Mouse (Mus musculus): Measurements from ENCODE around the gene Zcwpw1. TPM values are rescaled to one million over a fixed set of nuclear protein-coding genes. Genes with fewer than 3 reads are reported as not detected.

The Zcwpw1 gene
- total and polyA plus RNA-seq, 3 experiments = 11.1 to 16.0 TPM; not detected in 1

DNA sequence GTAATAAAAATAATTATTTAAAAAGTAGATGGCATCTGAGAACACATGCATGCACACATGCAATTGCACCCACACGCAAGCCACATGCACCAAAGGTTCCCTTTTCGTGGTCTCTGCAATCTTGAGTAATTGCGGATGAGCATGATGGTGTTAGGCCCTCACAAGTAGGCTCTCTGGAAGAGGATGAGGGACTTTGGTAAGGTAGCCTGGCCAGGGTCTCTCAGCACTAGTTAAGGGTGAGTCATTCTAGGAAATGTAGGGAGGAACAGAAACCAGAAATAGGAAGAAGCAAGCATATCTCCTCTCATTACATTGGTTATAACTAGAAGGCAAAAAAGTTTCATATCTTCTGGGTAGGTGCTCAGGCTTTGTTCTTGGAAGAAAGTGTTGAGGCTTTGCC lies 37.4 kb downstream of the Zcwpw1 start:
- TF ChIP-seq E2F4 (IDR thresholded peaks at IDR 0.05; ENCODE audit: borderline replicate concordance, low read depth, low read length) = no peak
- TF ChIP-seq MAX (IDR thresholded peaks at IDR 0.05; ENCODE audit: low read length) = no peak
- no peak for TF ChIP-seq USF1 (IDR thresholded peaks at IDR 0.05; ENCODE audit: low read depth, low read length)
- TF ChIP-seq ELF1 (IDR thresholded peaks at IDR 0.05; ENCODE audit: low read depth, low read length) = no peak
- TF ChIP-seq CHD2 (IDR thresholded peaks at IDR 0.05; ENCODE audit: low read length) = no peak
- TF ChIP-seq GABPA (IDR thresholded peaks at IDR 0.05; ENCODE audit: low read depth, low read length) = no peak
- no peak for TF ChIP-seq CHD1 (IDR thresholded peaks at IDR 0.05; ENCODE audit: low read depth, low read length)
- no peak for TF ChIP-seq JUND (IDR thresholded peaks at IDR 0.05; ENCODE audit: low read depth, low read length)
- TF ChIP-seq MYC (IDR thresholded peaks at IDR 0.05; ENCODE audit: low read depth, low read length) = no peak
- no peak for TF ChIP-seq POLR2AphosphoS2 (IDR thresholded peaks at IDR 0.05; ENCODE audit: low read length)
- TF ChIP-seq TAL1 (IDR thresholded peaks at IDR 0.05; ENCODE audit: low read length) = no peak
- TF ChIP-seq KAT2A (conservative IDR thresholded peaks at IDR 0.05; ENCODE audit: low read depth, low read length) = no peak
- TF ChIP-seq CTCF (IDR thresholded peaks at IDR 0.05 in 2 of 3, conservative IDR thresholded peaks at IDR 0.05 in 1 of 3; ENCODE audit: control insufficient read depth in 1 of 3, insufficient read depth in 1 of 3, low read depth in 2 of 3, low read length in 3 of 3, poor library complexity in 1 of 3, severe bottlenecking in 1 of 3) = no peak
- no peak for TF ChIP-seq USF2 (IDR thresholded peaks at IDR 0.05; ENCODE audit: borderline replicate concordance in 1 of 2, insufficient read depth in 1 of 2, low read depth in 1 of 2, low read length in 2 of 2)
- TF ChIP-seq TCF12 (IDR thresholded peaks at IDR 0.05; ENCODE audit: low read depth, low read length) = no peak
- TF ChIP-seq ZNF384 (IDR thresholded peaks at IDR 0.05; ENCODE audit: low read depth, low read length) = no peak
- TF ChIP-seq RAD21 (IDR thresholded peaks at IDR 0.05; ENCODE audit: low read depth, low read length) = no peak
- no peak for TF ChIP-seq ZC3H11A (IDR thresholded peaks at IDR 0.05; ENCODE audit: low read depth, low read length)
- no peak for TF ChIP-seq MAFK (IDR thresholded peaks at IDR 0.05; ENCODE audit: borderline replicate concordance, low read depth, low read length)
- no peak for DNase-seq (ENCODE audit: low read depth, low spot score)
- H3K4me1 ChIP-seq (ENCODE audit: control insufficient read depth in 1 of 2, insufficient read depth in 2 of 2, low read length in 2 of 2) = no peaks in the 10 kb centered on the region
- H3K4me3 ChIP-seq (ENCODE audit: control insufficient read depth in 1 of 2, insufficient read depth in 1 of 2, low read depth in 2 of 2, low read length in 2 of 2) = no peak overlapping the region
- H3K9me3 ChIP-seq (replicated peaks; ENCODE audit: insufficient read depth, low read length) = no peaks in the 10 kb centered on the region
- no peak overlapping the region for H3K27ac ChIP-seq (ENCODE audit: control insufficient read depth, low read depth, low read length)
- H3K79me2 ChIP-seq (ENCODE audit: control insufficient read depth, insufficient read depth, low read length, poor library complexity) = no peaks in the 10 kb centered on the region
- no peak overlapping the region for H3K9ac ChIP-seq (ENCODE audit: control insufficient read depth, low read depth, low read length, poor library complexity, severe bottlenecking)
- H3K27me3 ChIP-seq (ENCODE audit: control insufficient read depth in 1 of 2, insufficient read depth in 2 of 2, low read length in 2 of 2) = no peaks in the 10 kb centered on the region
- no peaks in the 10 kb centered on the region; a peak in 2 of 4 replicates for H3K36me3 ChIP-seq (ENCODE audit: control insufficient read depth in 1 of 2, insufficient read depth in 2 of 2, low read length in 2 of 2)

DNA sequence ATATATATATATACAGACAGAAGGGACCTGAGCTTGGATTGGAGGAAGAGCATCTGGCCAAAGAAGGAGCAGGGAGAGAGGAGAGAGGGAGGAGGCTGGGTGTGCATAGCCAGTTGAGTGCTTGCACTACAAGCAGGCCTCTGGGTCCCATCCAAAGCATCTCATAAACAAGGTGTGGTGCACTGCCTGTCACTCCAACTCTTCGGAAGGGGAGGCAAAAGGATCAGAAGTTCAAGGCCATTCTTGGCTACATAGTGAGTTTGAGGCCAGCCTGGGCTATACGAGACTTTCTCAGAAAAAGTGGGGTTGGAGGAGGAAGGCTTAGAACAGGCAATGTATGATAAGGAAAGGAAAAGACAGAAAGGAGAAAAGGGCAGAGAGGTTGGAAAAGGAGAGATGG lies 38.4 kb downstream of the Zcwpw1 start:
- Histone ChIP-seq H3K9me3 (replicated peaks; ENCODE audit: insufficient read depth, low read length) (no peaks in the 10 kb centered on the region), H3K9ac (ENCODE audit: control insufficient read depth, low read depth, low read length, poor library complexity, severe bottlenecking) (no peak overlapping the region), H3K4me3 (ENCODE audit: control insufficient read depth in 1 of 2, insufficient read depth in 1 of 2, low read depth in 2 of 2, low read length in 2 of 2) (no peak overlapping the region), H3K79me2 (ENCODE audit: control insufficient read depth, insufficient read depth, low read length, poor library complexity) (no peaks in the 10 kb centered on the region), H3K27me3 (ENCODE audit: control insufficient read depth in 1 of 2, insufficient read depth in 2 of 2, low read length in 2 of 2) (no peaks in the 10 kb centered on the region), H3K4me1 (ENCODE audit: control insufficient read depth in 1 of 2, insufficient read depth in 2 of 2, low read length in 2 of 2) (no peaks in the 10 kb centered on the region), H3K27ac (ENCODE audit: control insufficient read depth, low read depth, low read length) (no peak overlapping the region), H3K36me3 (ENCODE audit: control insufficient read depth in 1 of 2, insufficient read depth in 2 of 2, low read length in 2 of 2) (no peaks in the 10 kb centered on the region; a peak in 2 of 4 replicates)
- TF ChIP-seq ZMIZ1 (IDR thresholded peaks at IDR 0.05; ENCODE audit: low read depth, low read length) (no peak), MXI1 (IDR thresholded peaks at IDR 0.05; ENCODE audit: low read depth, low read length) (no peak), SMC3 (IDR thresholded peaks at IDR 0.05; ENCODE audit: low read depth, low read length) (no peak), MAFK (IDR thresholded peaks at IDR 0.05; ENCODE audit: borderline replicate concordance, low read depth, low read length) (no peak), CHD1 (IDR thresholded peaks at IDR 0.05; ENCODE audit: low read depth, low read length) (no peak), MEF2A (IDR thresholded peaks at IDR 0.05; ENCODE audit: extremely low read depth, insufficient replicate concordance, low read depth, low read length, poor library complexity, severe bottlenecking) (no peak), KAT2A (conservative IDR thresholded peaks at IDR 0.05; ENCODE audit: low read depth, low read length) (no peak), CHD2 (IDR thresholded peaks at IDR 0.05; ENCODE audit: low read length) (no peak), POLR2AphosphoS5 (IDR thresholded peaks at IDR 0.05; ENCODE audit: borderline replicate concordance, low read depth, low read length) (no peak), E2F4 (IDR thresholded peaks at IDR 0.05; ENCODE audit: borderline replicate concordance, low read depth, low read length) (no peak), TCF12 (IDR thresholded peaks at IDR 0.05; ENCODE audit: low read depth, low read length) (no peak), MYB (IDR thresholded peaks at IDR 0.05; ENCODE audit: low read depth, low read length) (no peak), MYC (IDR thresholded peaks at IDR 0.05; ENCODE audit: low read depth, low read length) (no peak), TAL1 (IDR thresholded peaks at IDR 0.05; ENCODE audit: low read length) (no peak), TBP (IDR thresholded peaks at IDR 0.05; ENCODE audit: low read depth, low read length) (no peak), ETS1 (IDR thresholded peaks at IDR 0.05; ENCODE audit: low read depth, low read length) (no peak)
- no peak for DNase-seq (ENCODE audit: low read depth, low spot score)
